Mouse (Mus musculus) myocyte (in vitro differentiated cells): ENCODE results near the gene 1110032F04Rik.

Experiments used
- CEBPB ChIP-seq: IDR thresholded peaks from 2 replicates; pipeline ENCODE4 v1.6.1; 2011; ENCODE audit warnings: mild to moderate bottlenecking, moderate library complexity; ENCODE audit not compliant: poor library complexity, insufficient read depth, severe bottlenecking
- POLR2A ChIP-seq: IDR thresholded peaks from one replicate; pipeline ENCODE4 v1.6.1; 2011; ENCODE audit warnings: low read depth, mild to moderate bottlenecking, control low read depth, moderate library complexity; ENCODE audit not compliant: insufficient read length
- POLR2AphosphoS2 ChIP-seq: IDR thresholded peaks from one replicate; pipeline ENCODE4 v1.6.1; 2011; ENCODE audit warnings: low read depth, control low read depth; ENCODE audit not compliant: insufficient read length
- SRF ChIP-seq: IDR thresholded peaks from one replicate; pipeline ENCODE4 v1.6.1; 2011; ENCODE audit warnings: low read depth; ENCODE audit not compliant: control insufficient read depth, insufficient read length
- TCF3 ChIP-seq: IDR thresholded peaks from one replicate; pipeline ENCODE4 v1.6.1; 2011; ENCODE audit warnings: low read depth, control low read depth; ENCODE audit not compliant: insufficient read length
- USF1 ChIP-seq: IDR thresholded peaks from one replicate; pipeline ENCODE4 v1.6.1; 2011; ENCODE audit warnings: low read depth, mild to moderate bottlenecking, control low read depth, moderate library complexity

- TF ChIP-seq POLR2A: no peak
- no peak for TF ChIP-seq CEBPB
- no peak for TF ChIP-seq SRF
- no peak for TF ChIP-seq TCF3
- TF ChIP-seq POLR2AphosphoS2: no peak
- TF ChIP-seq USF1: no peak
Measured at GRCm38 (mm10) chr3:68852414-68852813, 17.0 kb upstream of the 1110032F04Rik start.
